Mouse (Mus musculus) thymus, adult 2 months (tissue): ENCODE results near the gene B230219D22Rik.

ENCODE experiments used
- CTCF ChIP-seq: fragments of 200-500 bp; IDR thresholded peaks from 2 replicates; pipeline ENCODE4 v1.5.1; 2012; ENCODE audit warnings: mild to moderate bottlenecking, control low read depth, low read length, moderate library complexity, borderline replicate concordance; ENCODE audit not compliant: control insufficient read depth, poor library complexity, insufficient read depth; ENCODE audit errors: extremely low read depth
- POLR2A ChIP-seq: fragments of 200-500 bp; IDR thresholded peaks from 2 replicates; pipeline ENCODE4 v1.6.1; 2012; ENCODE audit warnings: mild to moderate bottlenecking, low read length, control low read depth, moderate library complexity; ENCODE audit not compliant: control insufficient read depth, poor library complexity, insufficient read depth; ENCODE audit errors: extremely low read depth

DNA sequence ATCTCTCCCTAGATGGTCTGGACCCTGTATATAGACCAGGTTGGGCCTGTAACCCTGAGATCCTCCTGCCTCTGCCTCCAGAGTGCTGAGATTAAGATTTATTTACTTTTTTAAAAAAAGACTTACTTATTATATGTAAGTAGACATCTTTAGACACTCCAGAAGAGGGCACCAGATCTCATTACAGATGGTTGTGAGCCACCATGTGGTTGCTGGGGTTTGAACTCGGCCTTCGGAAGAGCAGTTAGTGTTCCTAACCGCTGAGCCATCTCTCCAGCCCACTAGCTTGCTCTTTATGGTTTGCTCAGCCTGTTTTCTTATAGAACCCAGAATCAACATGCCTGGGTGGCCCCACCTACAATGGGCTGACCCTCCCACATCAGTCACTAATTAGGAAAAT is 19.9 kb downstream of the B230219D22Rik start:
- no peak for TF ChIP-seq CTCF
- TF ChIP-seq POLR2A: no peak
